Mouse (Mus musculus) spleen, adult 2 months (tissue): ENCODE data around the gene Cd160. TPM values are rescaled to one million over a fixed set of nuclear protein-coding genes. Genes with fewer than 3 reads are reported as not detected.

Source experiments
- DNase-seq, 2 experiments: peaks; one replicate each; pipeline versions ENCODE4 v3.0.0 to v3.0.0-alpha.2; 2012 to 2021; ENCODE audit warnings: low spot score in 2 of 2, low read depth in 1 of 2
- H3K27ac ChIP-seq: fragments of 200-500 bp; 2 replicates; pipeline ENCODE4 v1.5.1; 2012; ENCODE audit warnings: low read length, inconsistent platforms; ENCODE audit not compliant: insufficient read depth
- H3K27me3 ChIP-seq: fragments of 200-500 bp; 2 replicates; pipeline ENCODE4 v1.6.1; 2012; ENCODE audit warnings: mild to moderate bottlenecking, moderate library complexity, low read length, inconsistent platforms; ENCODE audit not compliant: control insufficient read depth, insufficient read depth
- H3K36me3 ChIP-seq: fragments of 200-500 bp; 2 replicates; pipeline ENCODE4 v1.6.1; 2012; ENCODE audit warnings: mild to moderate bottlenecking, low read length, inconsistent platforms; ENCODE audit not compliant: control insufficient read depth, insufficient read depth
- H3K4me1 ChIP-seq: fragments of 200-500 bp; 2 replicates; pipeline ENCODE4 v1.6.1; 2011; ENCODE audit warnings: inconsistent platforms; ENCODE audit not compliant: control insufficient read depth, insufficient read depth, insufficient read length
- H3K4me3 ChIP-seq: fragments of 200-500 bp; 2 replicates; pipeline ENCODE4 v1.5.1; 2011; ENCODE audit warnings: mild to moderate bottlenecking, inconsistent platforms; ENCODE audit not compliant: insufficient read depth, insufficient read length; ENCODE audit errors: extremely low read depth
- CTCF ChIP-seq: fragments of 200-500 bp; IDR thresholded peaks from 2 replicates; pipeline ENCODE4 v1.5.1; 2011; ENCODE audit warnings: mild to moderate bottlenecking, inconsistent platforms; ENCODE audit not compliant: insufficient read depth, insufficient read length, insufficient replicate concordance; ENCODE audit errors: extremely low read depth
- POLR2A ChIP-seq: fragments of 200-500 bp; IDR thresholded peaks from 2 replicates; pipeline ENCODE4 v1.6.1; 2011; ENCODE audit warnings: low read depth, low read length, inconsistent platforms
- WGBS: fragments of 180-500 bp; shearing (Covaris S2); methylation state at CpG from one replicate; pipeline ENCODE4 v1.1.7; 2018; 5-methylcytosine and 5-hydroxymethylcytosine counted together
- polyA plus RNA-seq: library from polyadenylated mRNA; depleted of rRNA; stranded (reverse); fragments of >200 nt; gene quantifications from 2 replicates; pipeline ENCODE4 v1.2.3, GENCODE M21; 2012

Cd160 gene
- polyA plus RNA-seq, 1 experiment: 3.2 TPM

GRCm38 (mm10) chr3:96845806-96846205 is 16.7 kb upstream of the Cd160 start:
- Histone ChIP-seq H3K36me3 (no peaks in the 10 kb centered on the region), H3K4me3 (no peak overlapping the region), H3K27me3 (no peaks in the 10 kb centered on the region), H3K27ac (no peak overlapping the region), H3K4me1 (no peaks in the 10 kb centered on the region)
- WGBS: 91% methylated on average over 9 of the region's 9 CpGs
- DNase-seq: no peak
- TF ChIP-seq CTCF (no peak), POLR2A (no peak)

- no peak for TF ChIP-seq POLR2A
- TF ChIP-seq CTCF: no peak
- H3K36me3 ChIP-seq: no peaks in the 10 kb centered on the region
- whole genome bisulfite sequencing: 90% methylated on average over 6 of the region's 6 CpGs
- DNase-seq: no peak
- no peak overlapping the region for H3K4me3 ChIP-seq
- H3K4me1 ChIP-seq: no peaks in the 10 kb centered on the region
- H3K27me3 ChIP-seq: no peaks in the 10 kb centered on the region
- H3K27ac ChIP-seq: no peak overlapping the region
Observed at GRCm38 (mm10) chr3:96845191-96845590, 16.0 kb upstream of the Cd160 start.

GRCm38 (mm10) chr3:96838996-96839645 is 10.0 kb upstream of the Cd160 start:
- Histone ChIP-seq H3K4me3 (no peak overlapping the region), H3K27ac (no peak overlapping the region), H3K27me3 (no peaks in the 10 kb centered on the region), H3K4me1 (no peaks in the 10 kb centered on the region), H3K36me3 (no peaks in the 10 kb centered on the region)
- TF ChIP-seq POLR2A: no peak
- TF ChIP-seq CTCF: no peak
- 81% methylated on average over 7 of the region's 7 CpGs for WGBS
- no peak for DNase-seq

- TF ChIP-seq POLR2A (no peak), CTCF (no peak)
- 55% methylated on average over 2 of the region's 2 CpGs for WGBS
- Histone ChIP-seq H3K27me3 (no peaks in the 10 kb centered on the region), H3K27ac (no peak overlapping the region), H3K4me1 (no peaks in the 10 kb centered on the region), H3K4me3 (no peak overlapping the region), H3K36me3 (no peaks in the 10 kb centered on the region)
- no peak for DNase-seq
Observed at GRCm38 (mm10) chr3:96836414-96836813, 7.3 kb upstream of the Cd160 start.

GRCm38 (mm10) chr3:96834587-96835348 is 5.6 kb upstream of the Cd160 start:
- no peak overlapping the region for H3K27ac ChIP-seq
- no peak for DNase-seq
- no peak for TF ChIP-seq POLR2A
- no peak for TF ChIP-seq CTCF
- no peaks in the 10 kb centered on the region for H3K4me1 ChIP-seq
- no peaks in the 10 kb centered on the region for H3K36me3 ChIP-seq
- no peaks in the 10 kb centered on the region for H3K27me3 ChIP-seq
- 89% methylated on average over 7 of the region's 7 CpGs for WGBS
- no peak overlapping the region for H3K4me3 ChIP-seq

- Histone ChIP-seq H3K36me3 (no peaks in the 10 kb centered on the region), H3K4me1 (no peaks in the 10 kb centered on the region), H3K27me3 (no peaks in the 10 kb centered on the region), H3K4me3 (no peak overlapping the region), H3K27ac (no peak overlapping the region)
- no peak for DNase-seq
- TF ChIP-seq CTCF (no peak), POLR2A (no peak)
- 82% methylated on average over 5 of the region's 5 CpGs for WGBS
Observed at GRCm38 (mm10) chr3:96832930-96833329, 3.8 kb upstream of the Cd160 start.

GRCm38 (mm10) chr3:96829856-96830255 is 705 bp upstream of the Cd160 start:
- Histone ChIP-seq H3K27me3 (no peaks in the 10 kb centered on the region), H3K4me1 (no peaks in the 10 kb centered on the region), H3K27ac (no peak overlapping the region), H3K36me3 (no peaks in the 10 kb centered on the region), H3K4me3 (no peak overlapping the region)
- DNase-seq: no peak
- TF ChIP-seq CTCF (no peak), POLR2A (no peak)
- WGBS: 94% methylated on average over 10 of the region's 10 CpGs
